Mouse (Mus musculus) hindbrain, embryonic 12.5 days (tissue): ENCODE results near the gene Elk3. TPM values are rescaled to one million over a fixed set of nuclear protein-coding genes. Genes with fewer than 3 reads are reported as not detected.

Source experiments
- ATAC-seq: fragments of 200-750 bp; cut with Nextera tagmentation; 2 replicates; pipeline ENCODE4 v1.8.0; 2017; ENCODE audit warnings: moderate TSS enrichment; ENCODE audit not compliant: low FRiP score
- H3K27ac ChIP-seq: fragments of 300-500 bp; sonication (generic); 2 replicates; pipeline ENCODE4 v1.5.1; 2016; ENCODE audit warnings: mild to moderate bottlenecking
- H3K27me3 ChIP-seq: fragments of 300-500 bp; sonication (generic); 2 replicates; pipeline ENCODE4 v1.6.1; 2016; ENCODE audit warnings: mild to moderate bottlenecking
- H3K36me3 ChIP-seq: fragments of 300-500 bp; sonication (generic); 2 replicates; pipeline ENCODE4 v1.6.1; 2016; ENCODE audit warnings: mild to moderate bottlenecking
- H3K4me1 ChIP-seq: fragments of 300-500 bp; sonication (generic); 2 replicates; pipeline ENCODE4 v1.6.1; 2016
- H3K4me2 ChIP-seq: fragments of 300-500 bp; sonication (generic); replicated peaks from 2 replicates; pipeline ENCODE4 v1.6.1; 2016; ENCODE audit warnings: mild to moderate bottlenecking
- H3K4me3 ChIP-seq: fragments of 300-500 bp; sonication (generic); 2 replicates; pipeline ENCODE4 v1.5.1; 2016; ENCODE audit warnings: mild to moderate bottlenecking
- H3K9ac ChIP-seq: fragments of 300-500 bp; sonication (generic); 2 replicates; pipeline ENCODE4 v1.6.1; 2016; ENCODE audit warnings: mild to moderate bottlenecking, moderate library complexity
- H3K9me3 ChIP-seq: fragments of 300-500 bp; sonication (generic); replicated peaks from 2 replicates; pipeline ENCODE4 v1.6.1; 2016; ENCODE audit warnings: mild to moderate bottlenecking
- WGBS: fragments of 180-500 bp; shearing (Covaris S2); methylation state at CpG from one replicate; pipeline ENCODE4 v1.1.7; 2016; 5-methylcytosine and 5-hydroxymethylcytosine counted together
- polyA plus RNA-seq: library from polyadenylated mRNA; unstranded; fragments of >200 nt; fragmentation: Nextera tagmentation; extraction: Ambion mirVana; gene quantifications from 2 replicates; pipeline ENCODE4 v1.2.1, GENCODE M21; 2016

Gene Elk3
- polyA plus RNA-seq, 1 experiment from 2014 or later: 20.9 TPM

DNA sequence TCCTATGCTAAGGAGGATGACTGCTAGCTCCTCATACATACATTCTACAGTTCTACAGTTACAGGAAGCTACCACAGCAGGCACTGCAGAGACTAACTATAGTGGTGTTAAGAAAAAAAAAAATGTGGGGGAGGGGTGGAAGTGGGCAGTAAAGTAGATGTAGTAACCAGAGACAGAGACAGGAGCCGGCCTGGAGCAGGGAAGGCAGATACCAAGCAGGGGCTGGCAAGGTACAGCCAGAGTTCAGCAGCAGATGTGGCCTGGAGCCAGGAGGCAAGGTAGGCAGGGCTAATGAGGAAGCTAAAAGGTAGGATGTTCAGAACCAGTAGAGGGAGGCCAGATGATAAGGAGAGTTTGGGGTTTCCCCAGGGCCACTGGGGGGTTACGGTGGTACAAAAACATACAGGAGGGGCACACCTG lies 36.6 kb downstream of the Elk3 start:
- H3K27ac ChIP-seq: peak overlapping the region; percentile 60; the same call in 1 of the 2 replicates
- H3K36me3 ChIP-seq: no peaks in the 10 kb centered on the region
- H3K4me3 ChIP-seq: no peak overlapping the region
- no peaks in the 10 kb centered on the region for H3K27me3 ChIP-seq
- no peak for ATAC-seq
- peaks cover 44% of the 10 kb centered on the region for H3K4me1 ChIP-seq
- H3K9ac ChIP-seq: no peak overlapping the region
- H3K9me3 ChIP-seq: no peaks in the 10 kb centered on the region
- WGBS: 65% methylated on average over 2 of the region's 2 CpGs
- H3K4me2 ChIP-seq: no peak overlapping the region

DNA sequence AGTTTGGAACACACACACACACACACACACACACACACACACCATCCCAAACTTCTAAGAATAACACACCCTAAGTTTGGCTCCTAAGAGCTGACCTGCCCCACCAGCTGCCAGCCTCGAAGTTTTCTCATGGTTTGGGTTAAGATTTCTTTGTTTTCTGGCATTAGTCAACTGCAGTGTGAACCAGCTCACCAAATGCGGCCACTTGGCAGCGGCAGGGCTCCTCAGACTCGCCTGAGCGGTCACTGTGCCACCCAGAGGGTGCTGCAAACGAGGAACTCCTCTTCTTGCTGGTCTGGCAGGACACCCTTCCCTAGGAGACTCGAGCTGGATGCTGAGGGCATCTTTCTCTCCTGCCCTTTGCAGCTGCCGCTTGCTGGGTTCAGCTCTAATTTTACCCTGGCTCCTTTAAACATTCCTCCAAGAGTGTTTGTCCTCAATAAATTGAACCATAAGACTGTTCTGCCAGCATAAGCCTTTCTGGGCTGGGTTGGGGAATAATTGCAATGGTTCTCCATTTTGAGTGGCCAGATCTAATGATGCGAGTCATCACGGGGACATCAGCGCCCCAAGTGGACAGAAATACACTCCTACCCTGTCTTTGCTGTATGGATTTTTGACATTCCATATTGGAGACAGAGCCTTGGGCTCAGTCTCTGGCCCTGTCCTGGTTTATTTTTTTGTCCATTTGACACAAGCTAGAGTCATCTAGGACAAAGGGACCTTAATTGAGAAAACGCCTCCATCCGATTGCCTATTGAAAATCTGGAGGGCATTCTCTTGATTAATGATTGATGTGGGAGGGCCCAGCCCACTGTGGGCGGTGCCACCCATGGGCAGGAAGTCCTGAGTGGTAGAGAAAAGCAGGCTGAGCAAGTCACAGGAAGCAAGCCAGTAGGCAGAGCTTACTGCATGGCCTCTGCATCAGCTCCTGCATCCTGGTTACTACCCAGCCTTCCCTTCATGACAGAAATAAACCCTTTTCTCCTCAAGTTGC lies 37.7 kb downstream of the Elk3 start:
- Histone ChIP-seq H3K4me3 (no peak overlapping the region), H3K4me2 (no peak overlapping the region), H3K36me3 (no peaks in the 10 kb centered on the region), H3K9ac (no peak overlapping the region), H3K27ac (0 out of 2 replicates have a peak overlapping the region, but pooled peaks have one; percentile 5), H3K27me3 (no peaks in the 10 kb centered on the region), H3K4me1 (peaks cover 46% of the 10 kb centered on the region), H3K9me3 (no peaks in the 10 kb centered on the region)
- 77% methylated on average over 14 of the region's 14 CpGs for WGBS
- no peak for ATAC-seq

DNA sequence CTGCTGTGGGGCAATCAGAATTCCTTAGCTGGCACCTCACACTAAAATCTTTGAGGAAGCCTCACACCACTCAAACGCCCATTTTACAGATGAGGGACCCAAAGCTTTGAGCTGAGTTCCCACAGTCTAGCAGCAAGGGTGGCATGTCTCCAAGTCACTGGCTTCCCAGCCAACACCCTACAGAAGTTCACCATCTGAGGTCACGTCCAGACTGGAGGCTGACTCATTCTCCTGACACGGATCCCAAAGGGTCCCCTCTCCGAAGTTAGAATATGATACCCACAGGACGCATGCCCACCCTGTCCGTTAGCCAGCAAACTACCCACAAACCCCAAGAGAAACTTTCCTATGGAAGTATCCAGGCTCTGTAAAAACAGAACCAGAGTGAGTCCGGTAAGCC lies 39.1 kb downstream of the Elk3 start:
- Histone ChIP-seq H3K4me1 (peaks cover 40% of the 10 kb centered on the region), H3K4me3 (no peak overlapping the region), H3K27me3 (no peaks in the 10 kb centered on the region), H3K9me3 (no peaks in the 10 kb centered on the region), H3K36me3 (no peaks in the 10 kb centered on the region), H3K27ac (no peak overlapping the region), H3K9ac (no peak overlapping the region), H3K4me2 (no peak overlapping the region)
- WGBS: 87% methylated on average over 7 of the region's 7 CpGs
- no peak for ATAC-seq

DNA sequence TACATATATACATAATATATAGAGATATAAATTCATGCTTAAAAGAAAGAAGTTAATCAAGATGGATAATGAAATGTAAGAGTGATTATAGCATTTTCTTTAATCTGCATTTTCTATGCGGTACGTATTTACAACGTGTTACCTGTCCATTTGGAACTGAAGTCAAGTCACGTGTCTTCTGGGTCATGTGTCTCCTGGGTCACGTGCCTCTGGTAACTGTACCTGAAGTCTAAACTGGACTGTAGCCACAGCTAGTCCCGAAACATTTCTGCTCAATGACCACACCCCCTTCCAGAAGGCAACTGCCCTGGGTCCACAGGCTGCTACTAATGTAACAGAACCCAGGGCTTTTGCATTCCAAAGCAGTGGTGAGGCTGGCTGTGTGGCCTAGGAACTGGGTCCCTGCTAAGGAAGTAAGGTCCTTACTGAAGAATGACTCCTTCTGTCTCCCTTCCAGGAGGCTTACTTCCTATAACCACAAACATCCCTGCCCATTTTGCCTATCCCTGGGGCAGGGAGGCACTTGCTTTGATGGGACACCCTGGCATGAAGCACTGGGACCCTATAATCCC lies 40.0 kb downstream of the Elk3 start:
- ATAC-seq: no peak

DNA sequence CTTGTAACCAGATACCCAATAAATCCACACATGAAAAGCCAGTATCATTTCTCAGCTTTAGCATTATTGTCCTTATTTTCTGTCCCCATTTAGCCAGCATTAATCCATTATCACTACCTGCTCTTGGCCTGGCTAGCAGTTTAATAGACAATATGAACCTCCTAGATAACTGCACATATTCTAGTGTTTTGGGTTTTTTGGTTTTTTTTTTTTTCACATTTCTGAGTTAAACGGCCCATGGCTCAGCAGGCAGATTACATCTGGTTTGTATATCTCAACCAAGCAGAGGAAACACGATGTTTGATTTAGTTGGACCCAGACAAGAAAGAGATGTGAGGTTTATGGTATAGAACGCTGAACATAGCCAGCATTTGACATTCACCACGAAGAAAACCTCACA lies 41.2 kb downstream of the Elk3 start:
- no peaks in the 10 kb centered on the region for H3K27me3 ChIP-seq
- no peak for ATAC-seq
- H3K4me3 ChIP-seq: no peak overlapping the region
- WGBS: 77% methylated on average over 4 of the region's 4 CpGs
- no peak overlapping the region for H3K9ac ChIP-seq
- H3K27ac ChIP-seq: no peak overlapping the region
- H3K4me2 ChIP-seq: no peak overlapping the region
- no peaks in the 10 kb centered on the region for H3K9me3 ChIP-seq
- H3K36me3 ChIP-seq: 0 out of 2 replicates have a peak, but pooled peaks cover 4% of the 10 kb centered on the region
- H3K4me1 ChIP-seq: peaks cover 19% of the 10 kb centered on the region

More for the DNA sequence above, 40.0 kb downstream of the Elk3 start:
- H3K36me3 ChIP-seq: no peaks in the 10 kb centered on the region
- H3K9me3 ChIP-seq: no peaks in the 10 kb centered on the region
- H3K4me1 ChIP-seq: peaks cover 31% of the 10 kb centered on the region
- H3K4me3 ChIP-seq: no peak overlapping the region
- H3K27ac ChIP-seq: no peak overlapping the region
- no peak overlapping the region for H3K9ac ChIP-seq
- no peaks in the 10 kb centered on the region for H3K27me3 ChIP-seq
- no peak overlapping the region for H3K4me2 ChIP-seq
- 90% methylated on average over 6 of the region's 6 CpGs for WGBS

DNA sequence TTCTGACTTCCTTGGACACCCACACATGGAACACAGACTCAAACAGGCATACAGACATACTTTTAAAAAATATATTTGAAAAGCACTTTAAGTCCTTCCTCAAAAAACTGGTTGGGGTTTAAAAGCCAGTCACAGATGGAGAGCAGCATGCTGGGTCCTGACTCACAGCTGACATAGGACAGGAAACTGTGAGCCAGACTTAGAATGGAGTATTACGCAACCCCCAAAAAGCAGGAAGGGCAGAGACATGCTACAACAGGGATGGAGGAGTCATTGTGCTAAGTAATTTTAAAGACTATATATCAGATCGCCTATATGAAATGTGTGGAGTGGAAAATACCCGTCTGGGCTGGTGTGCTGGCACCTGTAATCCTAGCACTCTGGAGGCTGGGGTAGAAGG lies 42.6 kb downstream of the Elk3 start:
- Histone ChIP-seq H3K4me1 (peaks cover 18% of the 10 kb centered on the region), H3K9me3 (no peaks in the 10 kb centered on the region), H3K27ac (no peak overlapping the region), H3K27me3 (no peaks in the 10 kb centered on the region), H3K4me2 (no peak overlapping the region), H3K9ac (no peak overlapping the region), H3K4me3 (no peak overlapping the region), H3K36me3 (0 out of 2 replicates have a peak, but pooled peaks cover 4% of the 10 kb centered on the region)
- 93% methylated on average over 3 of the region's 3 CpGs for WGBS
- ATAC-seq: no peak

DNA sequence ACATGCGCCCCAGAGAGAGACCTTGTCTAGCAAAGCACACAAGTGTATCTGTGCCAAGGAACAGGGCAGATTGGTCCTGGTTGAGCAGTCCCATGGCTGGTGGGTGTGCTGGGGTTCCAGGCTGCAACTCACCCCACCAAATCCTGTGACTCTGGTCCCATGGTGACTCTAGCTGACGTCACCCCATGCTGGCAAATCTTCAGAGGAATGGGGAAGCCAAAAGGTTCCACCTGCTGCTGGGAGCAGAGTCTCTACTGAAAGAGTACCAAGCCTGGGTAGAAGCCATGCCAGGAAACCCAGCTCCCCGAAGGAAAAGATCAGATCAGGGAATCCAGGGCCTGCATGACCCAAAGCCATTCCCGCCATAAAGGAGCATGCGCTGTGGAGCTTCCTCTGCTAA lies 43.4 kb downstream of the Elk3 start:
- Histone ChIP-seq H3K27me3 (no peaks in the 10 kb centered on the region), H3K9ac (no peak overlapping the region), H3K27ac (no peak overlapping the region), H3K36me3 (0 out of 2 replicates have a peak, but pooled peaks cover 4% of the 10 kb centered on the region), H3K4me3 (no peak overlapping the region), H3K4me1 (peaks cover 21% of the 10 kb centered on the region), H3K4me2 (no peak overlapping the region), H3K9me3 (no peaks in the 10 kb centered on the region)
- ATAC-seq: no peak
- WGBS: 93% methylated on average over 5 of the region's 5 CpGs

DNA sequence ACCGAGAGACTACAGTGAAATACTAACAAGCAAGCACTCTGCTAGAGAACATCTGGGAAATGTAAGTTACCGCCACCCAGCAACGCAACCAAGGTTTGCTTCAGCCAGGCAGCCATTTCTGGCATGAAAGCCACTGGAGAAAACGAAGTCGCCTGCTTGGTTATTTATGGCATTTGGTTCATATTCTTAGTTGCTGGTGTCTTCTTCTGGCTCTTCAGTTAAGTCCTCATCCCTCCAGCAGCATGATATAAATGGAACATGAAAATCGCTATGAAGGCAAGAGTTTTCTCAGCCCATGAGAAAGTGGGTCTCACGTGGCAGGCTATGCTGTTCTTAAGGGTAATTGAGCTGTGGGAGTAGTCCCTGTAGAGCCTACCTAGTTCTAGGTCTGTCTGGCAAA lies 44.4 kb downstream of the Elk3 start:
- Histone ChIP-seq H3K9me3 (no peaks in the 10 kb centered on the region), H3K4me1 (peaks cover 31% of the 10 kb centered on the region), H3K4me2 (no peak overlapping the region), H3K27ac (no peak overlapping the region), H3K4me3 (no peak overlapping the region), H3K36me3 (0 out of 2 replicates have a peak, but pooled peaks cover 4% of the 10 kb centered on the region), H3K9ac (no peak overlapping the region), H3K27me3 (no peaks in the 10 kb centered on the region)
- WGBS: 94% methylated on average over 7 of the region's 7 CpGs
- ATAC-seq: no peak

DNA sequence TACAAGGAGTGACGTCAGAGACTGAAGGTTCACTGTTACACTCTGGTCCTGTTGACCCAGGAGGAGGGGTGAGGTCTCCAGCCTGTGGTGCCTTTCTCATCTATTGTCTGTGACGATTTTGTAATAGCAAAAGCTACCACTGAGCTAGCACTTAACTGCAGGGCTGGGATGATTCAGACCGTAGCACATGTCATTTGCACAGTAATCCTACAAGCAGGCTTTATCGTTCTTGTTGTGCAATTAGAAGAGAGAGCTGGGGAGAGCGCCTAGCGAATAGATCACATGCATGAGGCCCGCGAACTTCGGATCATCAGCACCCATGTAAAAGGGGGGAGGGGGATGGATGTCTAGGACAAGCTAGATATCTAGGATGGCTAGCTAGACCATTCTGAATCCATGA lies 45.1 kb downstream of the Elk3 start:
- no peak overlapping the region for H3K27ac ChIP-seq
- H3K4me2 ChIP-seq: no peak overlapping the region
- no peaks in the 10 kb centered on the region for H3K9me3 ChIP-seq
- 0 out of 2 replicates have a peak, but pooled peaks cover 4% of the 10 kb centered on the region for H3K36me3 ChIP-seq
- H3K4me3 ChIP-seq: no peak overlapping the region
- H3K4me1 ChIP-seq: peaks cover 38% of the 10 kb centered on the region
- ATAC-seq: no peak
- H3K27me3 ChIP-seq: no peaks in the 10 kb centered on the region
- H3K9ac ChIP-seq: no peak overlapping the region
- WGBS: 82% methylated on average over 9 of the region's 9 CpGs

DNA sequence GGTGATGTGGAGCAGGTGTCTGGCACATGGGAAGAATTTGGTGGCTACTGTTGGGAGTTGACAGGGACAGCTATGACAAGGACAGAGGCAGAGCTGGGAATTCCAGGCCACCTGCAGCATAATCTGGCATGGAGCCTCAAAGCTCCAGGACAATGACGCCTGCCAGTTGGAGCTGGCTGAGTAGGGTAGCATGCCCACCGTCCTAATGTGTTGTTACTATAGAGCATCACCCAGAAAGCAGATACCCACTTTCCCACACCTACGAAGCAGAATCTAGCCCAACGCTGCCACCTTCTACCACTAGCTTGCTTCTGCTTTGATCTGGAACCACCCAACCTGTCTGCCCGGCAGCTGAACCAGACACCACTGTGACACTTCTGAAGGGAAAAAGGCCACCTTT lies 46.9 kb downstream of the Elk3 start:
- 0 out of 2 replicates have a peak, but pooled peaks cover 4% of the 10 kb centered on the region for H3K36me3 ChIP-seq
- WGBS: 86% methylated on average over 5 of the region's 5 CpGs
- ATAC-seq: peak; percentile 25; the same call in 1 of the 2 replicates
- no peak overlapping the region for H3K4me2 ChIP-seq
- no peaks in the 10 kb centered on the region for H3K27me3 ChIP-seq
- H3K4me1 ChIP-seq: peaks cover 32% of the 10 kb centered on the region
- H3K4me3 ChIP-seq: no peak overlapping the region
- H3K9me3 ChIP-seq: no peaks in the 10 kb centered on the region
- no peak overlapping the region for H3K9ac ChIP-seq
- H3K27ac ChIP-seq: peak overlapping the region; percentile 25; the same call in 1 of the 2 replicates

DNA sequence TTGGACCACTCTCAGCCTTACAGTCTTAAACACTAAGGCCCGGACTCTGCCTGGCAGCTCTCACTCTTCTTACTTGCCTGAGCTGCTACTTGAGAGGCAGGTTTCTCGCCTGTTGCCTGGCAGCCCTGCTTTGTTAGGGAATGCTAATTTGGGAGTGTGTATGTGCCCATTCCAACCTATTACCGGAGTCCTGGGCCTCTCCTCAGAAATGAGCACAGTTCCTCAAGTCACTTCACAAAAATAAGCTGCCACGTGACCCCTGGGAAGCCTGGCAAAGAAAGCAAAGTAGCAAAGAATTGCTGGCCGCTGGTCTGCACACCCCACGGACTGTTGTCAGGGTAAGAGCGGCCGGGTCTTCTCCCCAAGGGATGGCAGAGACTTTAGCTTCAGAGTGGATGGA lies 47.5 kb downstream of the Elk3 start:
- Histone ChIP-seq H3K4me1 (peaks cover 32% of the 10 kb centered on the region), H3K27me3 (no peaks in the 10 kb centered on the region), H3K9me3 (no peaks in the 10 kb centered on the region), H3K4me3 (no peak overlapping the region), H3K9ac (no peak overlapping the region), H3K27ac (peak overlapping the region; percentile 25; the same call in 1 of the 2 replicates), H3K36me3 (0 out of 2 replicates have a peak, but pooled peaks cover 4% of the 10 kb centered on the region), H3K4me2 (no peak overlapping the region)
- WGBS: 45% methylated on average over 8 of the region's 8 CpGs
- ATAC-seq: peak; percentile 43

DNA sequence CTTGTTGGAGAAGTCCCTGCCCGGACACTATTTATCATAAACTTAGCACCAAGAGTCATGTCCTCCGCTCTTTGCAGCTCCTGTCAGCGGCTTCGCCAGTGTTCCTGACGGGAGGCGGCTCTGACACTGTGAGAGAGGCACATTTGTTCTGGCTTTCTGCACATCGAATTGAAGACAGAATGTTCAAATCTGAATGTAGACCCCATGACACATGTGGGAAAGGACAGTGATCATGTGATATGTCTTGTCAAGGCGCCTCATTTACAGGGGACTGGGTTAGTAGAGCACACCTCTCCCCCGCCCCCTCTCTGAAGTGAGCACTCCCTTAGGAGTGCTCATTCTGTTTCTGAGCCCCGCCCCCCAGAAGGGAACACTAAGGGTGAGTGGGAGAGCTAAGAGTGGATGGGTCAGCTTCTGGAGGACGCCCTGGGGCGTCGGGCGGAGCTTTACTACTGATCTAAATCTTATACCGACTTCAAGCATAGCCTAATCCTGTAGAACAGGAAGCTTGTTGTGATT lies 48.9 kb downstream of the Elk3 start:
- Histone ChIP-seq H3K27ac (peak overlapping the region; percentile 4; the same call in 1 of the 2 replicates), H3K9me3 (no peaks in the 10 kb centered on the region), H3K4me2 (peak overlapping the region; percentile 33), H3K4me1 (peaks cover 34% of the 10 kb centered on the region), H3K9ac (0 out of 2 replicates have a peak overlapping the region, but pooled peaks have one; percentile 13), H3K4me3 (no peak overlapping the region), H3K36me3 (0 out of 2 replicates have a peak, but pooled peaks cover 4% of the 10 kb centered on the region), H3K27me3 (no peaks in the 10 kb centered on the region)
- WGBS: 23% methylated on average over 15 of the region's 15 CpGs
- peak; percentile 61 for ATAC-seq
